Mouse (Mus musculus) E14TG2a.4 (cell line): ENCODE data around the gene Pcnx3.

ENCODE experiments used
- CTCF ChIP-seq: conservative IDR thresholded peaks from 2 replicates; pipeline ENCODE4 v1.5.1; 2014; ENCODE audit warnings: low read length
- POU5F1 ChIP-seq: IDR thresholded peaks from 2 replicates; pipeline ENCODE4 v1.6.1; 2014; ENCODE audit warnings: low read length, borderline replicate concordance

DNA sequence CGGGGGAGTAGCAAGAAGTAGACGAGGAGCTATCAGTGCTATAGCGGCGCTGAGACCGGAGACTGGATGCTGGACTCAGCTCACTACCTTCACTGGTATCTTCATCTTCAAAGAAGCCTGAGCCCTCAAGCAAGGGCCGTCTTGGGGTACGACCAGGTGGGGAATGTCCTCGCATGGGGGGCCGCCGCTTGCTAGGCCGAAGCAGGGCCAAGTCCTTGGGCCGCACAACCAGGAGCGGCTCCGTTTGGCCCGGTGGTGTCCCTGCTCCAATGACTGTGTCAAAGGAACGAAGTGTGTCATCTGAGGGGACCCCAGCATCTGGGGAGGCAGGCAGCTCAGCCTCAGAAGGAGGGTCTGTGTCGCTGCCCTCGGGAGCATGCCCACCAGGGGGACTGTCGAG lies 3.3 kb downstream of the Pcnx3 start:
- TF ChIP-seq POU5F1 (no peak), CTCF (no peak)
